Mouse (Mus musculus): ENCODE data around the gene Cog5.
A peak's percentile ranks its signal among the peaks of the same experiment; 100 is the strongest.

Gene Cog5

DNA sequence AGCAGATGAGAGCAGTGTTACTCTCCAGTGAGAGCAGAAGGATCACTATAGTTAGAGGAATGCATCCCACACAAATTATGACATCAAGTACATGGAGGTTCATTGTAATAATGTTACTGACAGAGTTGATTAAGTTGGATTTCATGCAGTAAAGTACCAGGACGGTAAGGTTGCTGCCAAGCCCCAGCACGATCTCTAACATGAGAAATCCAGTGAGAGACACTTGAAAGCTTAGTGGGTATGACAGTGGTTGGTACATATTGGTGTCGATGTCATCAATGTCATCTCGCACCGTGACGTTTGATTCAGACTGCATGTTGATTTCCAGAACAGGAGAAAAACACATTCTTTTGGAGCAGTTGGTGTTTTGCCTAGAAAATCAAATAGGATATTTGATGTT, 55.0 kb downstream of the Cog5 start:
- DNase-seq (ENCODE audit: low spot score in 2 of 2), result no peak

DNA sequence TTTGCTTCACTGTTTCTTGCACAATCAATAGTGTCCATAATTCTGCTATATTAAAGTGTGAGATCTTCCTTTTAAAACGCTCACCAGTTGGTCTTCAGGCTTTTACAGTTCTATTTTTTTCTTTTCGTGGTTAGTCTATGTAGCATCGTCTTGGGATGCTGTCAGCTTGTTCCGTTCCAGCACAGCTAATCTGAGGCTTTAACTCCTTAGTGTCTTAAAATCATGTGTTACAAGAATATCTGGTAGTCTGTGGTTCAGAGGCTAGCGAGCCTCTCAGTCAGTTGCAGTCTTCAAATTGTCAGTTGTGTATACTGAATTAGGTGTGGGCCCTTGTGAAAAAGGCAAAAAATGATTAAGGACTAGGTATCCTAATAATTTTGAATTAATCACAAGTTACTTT, 57.6 kb downstream of the Cog5 start:
- no peak for DNase-seq (ENCODE audit: low spot score in 2 of 2)

DNA sequence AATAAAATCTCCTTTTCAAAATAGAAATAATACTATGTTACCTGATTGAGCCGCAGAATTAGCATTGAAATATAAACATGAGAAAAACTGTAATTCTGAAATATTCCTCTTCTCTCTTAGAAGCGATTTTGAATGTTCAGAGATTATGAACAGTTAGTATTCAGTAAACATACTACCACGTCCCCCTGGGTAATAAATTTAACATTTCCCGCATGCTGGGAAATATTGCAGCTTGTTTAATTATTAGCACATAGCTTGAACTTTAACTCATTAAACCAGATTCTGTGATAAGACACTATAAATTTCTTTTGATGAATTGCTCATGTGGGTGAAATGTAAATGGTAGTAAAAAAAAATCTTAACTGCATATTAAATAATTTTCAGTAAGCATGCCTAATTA, 58.1 kb downstream of the Cog5 start:
- DNase-seq (ENCODE audit: low spot score in 2 of 2), result no peak

DNA sequence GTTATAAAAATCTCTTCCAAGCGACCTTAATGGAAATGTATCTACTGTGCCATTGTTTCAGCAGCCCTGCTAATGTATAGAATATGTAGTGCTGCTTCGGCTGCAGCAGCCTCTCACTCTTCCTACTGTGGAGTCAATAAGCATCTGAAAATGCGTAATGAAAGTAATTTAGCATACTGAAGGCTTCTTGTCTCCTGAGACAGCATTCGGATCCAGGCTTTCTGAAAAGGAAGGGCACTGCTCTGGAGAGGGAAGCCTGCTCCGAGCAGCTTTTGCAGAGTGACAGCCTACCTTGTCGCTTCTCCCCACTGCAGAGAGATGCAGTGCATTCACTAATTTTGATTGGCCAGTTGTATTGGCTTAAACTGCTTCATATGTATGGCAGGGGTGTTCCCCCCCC, 58.9 kb downstream of the Cog5 start, which contains the start of gene Gpr22:
TSS of gene Gpr22 (minus strand) at position 348 of the 400 bp plus-strand sequence.
- no peak for DNase-seq (ENCODE audit: low spot score in 2 of 2)

DNA sequence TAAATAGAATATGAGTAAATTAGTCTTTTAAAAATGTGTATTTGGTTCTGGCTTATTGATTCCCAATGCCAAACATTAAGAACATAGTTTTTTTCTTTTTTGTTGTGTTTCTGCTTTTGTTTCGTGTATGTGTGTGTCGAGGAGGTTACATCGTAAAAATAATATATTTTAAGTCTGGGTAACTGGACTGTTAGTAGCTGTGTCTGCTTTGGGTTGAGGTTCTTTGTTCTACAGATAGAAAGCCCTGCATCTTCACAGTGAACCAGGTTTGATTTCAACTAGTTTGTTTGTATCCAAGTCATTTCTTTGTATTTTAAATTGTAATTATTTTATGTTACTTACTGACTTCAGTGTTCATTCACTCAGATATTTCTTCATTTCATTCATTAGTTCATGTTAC, 59.4 kb downstream of the Cog5 start:
- no peak for DNase-seq (ENCODE audit: low spot score in 2 of 2)

DNA sequence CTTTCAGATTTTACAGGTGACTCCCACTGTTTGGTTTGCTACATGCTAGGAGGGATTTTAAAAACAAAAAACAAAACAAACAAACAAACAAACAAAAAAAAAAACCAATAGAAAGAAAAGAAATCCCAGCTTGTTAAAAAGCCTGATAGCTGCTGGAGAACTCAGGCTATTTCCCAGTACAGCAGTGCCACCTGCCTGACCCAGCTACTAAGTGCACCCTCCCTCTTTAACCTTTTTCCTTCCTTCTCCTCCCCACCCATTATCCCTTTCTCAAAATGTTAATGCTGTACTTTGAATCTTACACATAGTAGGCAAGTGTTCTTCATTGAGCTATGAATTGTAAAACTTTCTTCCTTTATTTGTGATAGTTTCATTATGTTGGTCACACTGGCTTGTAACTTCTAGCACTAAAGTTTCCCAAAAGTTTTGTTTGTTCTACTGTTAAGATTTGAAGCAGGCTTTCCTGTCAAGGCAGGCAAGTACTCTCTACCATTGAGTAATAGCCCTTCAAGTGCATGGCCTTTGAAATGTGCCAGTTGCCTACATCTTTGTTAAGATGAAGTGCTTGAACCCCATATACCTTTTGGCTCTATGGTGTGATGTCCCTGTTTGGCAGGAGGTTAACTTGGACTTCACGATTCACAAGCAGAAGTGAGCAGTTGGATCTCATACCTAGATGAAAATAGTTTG, 65.1 kb downstream of the Cog5 start:
- DNase-seq (ENCODE audit: low spot score in 2 of 2), result no peak

DNA sequence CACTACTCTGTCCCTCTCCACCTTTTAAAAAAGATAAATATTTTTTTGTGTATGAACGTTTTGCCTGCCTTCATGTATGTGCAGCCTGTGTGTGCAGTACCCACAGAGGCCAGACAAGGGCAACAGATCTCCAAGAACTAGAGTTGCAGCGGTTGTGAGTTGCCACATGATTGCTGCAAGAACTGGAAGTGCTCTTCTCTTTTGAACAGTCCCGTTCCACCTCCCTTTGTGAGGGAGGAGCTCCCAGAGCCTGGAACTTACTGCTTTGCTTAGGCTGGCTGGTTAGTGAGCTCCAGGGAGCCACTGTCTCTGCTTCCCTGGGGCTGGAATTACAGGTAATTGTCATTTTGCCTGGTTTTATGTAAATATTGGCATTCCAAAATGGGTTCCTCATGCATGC, 69.9 kb downstream of the Cog5 start:
- DNase-seq (ENCODE audit: low spot score in 2 of 2), result no peak

DNA sequence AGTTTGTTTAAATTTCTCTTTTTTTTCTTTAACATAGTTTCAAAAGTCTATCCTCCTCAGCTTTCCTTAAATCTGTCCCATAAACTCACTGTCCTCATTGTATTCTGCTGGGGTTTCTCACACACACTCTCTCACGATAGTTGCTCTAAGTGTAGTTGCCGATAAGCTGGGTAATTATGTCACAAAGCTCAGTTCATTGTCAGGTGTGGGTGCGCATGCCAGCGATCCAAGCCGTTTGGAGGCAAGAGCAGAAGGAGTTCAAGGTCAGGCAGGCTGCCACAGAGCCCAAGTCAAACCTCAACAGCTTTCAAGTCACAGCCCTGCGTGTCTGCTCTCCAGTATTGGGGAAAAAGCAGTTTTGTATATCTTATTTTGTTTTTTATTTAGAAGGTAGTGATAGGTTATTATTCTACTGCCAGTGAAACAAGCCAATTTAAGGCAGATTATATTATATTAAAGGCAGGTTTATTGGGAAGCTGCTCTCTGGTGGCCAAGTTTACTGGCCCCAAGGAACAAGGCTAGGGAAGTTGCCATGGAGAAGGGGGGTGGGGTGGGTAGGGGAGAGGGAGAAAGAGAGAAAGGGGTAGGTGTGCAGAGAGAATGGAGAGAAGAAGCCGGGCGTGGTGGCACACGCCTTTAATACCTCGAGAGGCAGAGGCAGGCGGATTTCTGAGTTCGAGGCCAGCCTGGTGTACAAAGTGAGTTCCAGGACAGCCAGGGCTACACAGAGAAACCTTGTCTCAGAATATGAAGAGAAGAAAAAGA, 71.0 kb downstream of the Cog5 start:
- DNase-seq (ENCODE audit: low spot score in 2 of 2), result no peak

DNA sequence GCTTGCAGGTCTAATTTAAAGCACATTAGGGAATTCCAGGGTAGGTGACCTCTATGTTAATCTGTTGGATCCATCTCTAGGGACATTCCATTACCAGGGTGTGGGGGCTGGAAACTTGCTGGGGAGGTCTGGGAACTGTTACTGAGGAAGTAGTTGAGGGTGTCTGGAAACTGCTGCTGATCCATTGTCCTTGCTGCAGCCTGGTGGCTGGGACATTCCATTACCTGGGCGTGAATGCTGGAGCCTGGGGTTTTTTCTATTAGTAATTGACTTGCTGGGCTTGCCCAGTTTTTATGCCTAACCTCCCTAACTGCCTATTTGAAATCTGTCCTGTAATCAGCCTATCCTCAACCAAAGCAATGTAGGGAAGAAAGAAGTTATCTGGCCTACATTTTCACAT, 72.0 kb downstream of the Cog5 start:
- no peak for DNase-seq (ENCODE audit: low spot score in 2 of 2)

DNA sequence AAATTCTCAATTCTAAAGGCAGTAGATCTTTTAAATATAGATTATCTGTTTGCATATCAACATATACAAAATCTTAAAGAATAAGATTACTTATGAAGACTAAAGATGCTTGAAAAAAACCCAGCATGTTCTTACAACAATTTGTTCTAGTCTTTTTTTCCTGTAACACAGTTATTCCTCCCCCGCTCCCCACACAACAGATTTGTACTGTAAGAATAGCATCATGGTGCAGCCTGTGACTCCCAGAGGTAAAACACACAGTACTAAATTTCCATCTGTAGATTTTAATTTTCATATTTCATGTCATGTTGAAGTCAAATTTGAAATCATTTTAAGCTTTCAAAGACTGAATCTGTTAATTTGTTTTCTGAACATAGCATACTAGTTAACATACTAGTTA, 75.5 kb downstream of the Cog5 start:
- no peak for DNase-seq (ENCODE audit: low spot score in 2 of 2)

DNA sequence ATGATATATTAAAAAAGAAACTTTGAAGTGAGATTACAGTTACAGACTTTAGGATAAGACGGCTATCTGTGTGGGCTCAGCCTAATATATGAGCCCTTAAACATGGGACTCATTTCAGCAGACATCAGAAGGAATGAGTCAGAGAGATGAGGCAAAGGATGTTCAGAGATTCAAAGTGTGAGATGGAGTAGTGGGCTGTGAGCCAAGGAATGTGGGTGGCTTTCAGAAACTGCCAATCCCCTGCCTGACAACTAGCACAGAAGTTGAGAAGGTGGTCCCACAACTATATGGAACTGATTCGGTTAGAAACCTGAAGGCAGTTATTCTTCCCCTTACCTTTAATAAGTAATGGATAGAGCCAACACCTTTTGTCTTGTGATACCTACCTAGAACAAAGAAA, 79.9 kb downstream of the Cog5 start:
- DNase-seq (ENCODE audit: low spot score in 2 of 2), result no peak

DNA sequence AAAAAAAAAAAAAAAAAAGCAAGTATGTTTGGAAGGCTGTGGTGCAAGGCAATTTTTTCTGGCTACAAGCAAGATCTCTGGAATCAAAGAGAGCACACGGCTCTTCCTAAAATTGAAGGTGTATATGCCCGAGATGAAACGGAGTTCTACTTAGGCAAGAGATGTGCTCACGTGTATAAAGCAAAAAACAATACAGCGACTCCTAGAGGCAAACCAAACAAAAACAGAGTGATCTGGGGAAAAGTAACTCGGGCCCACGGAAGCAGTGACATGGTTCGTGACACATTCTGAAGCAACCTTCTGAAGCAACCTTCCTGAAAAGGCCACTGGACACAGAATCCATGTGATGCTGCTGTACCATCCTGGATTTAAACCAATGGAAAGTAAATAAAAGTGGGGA, 92.6 kb downstream of the Cog5 start:
- DNase-seq (ENCODE audit: low spot score in 2 of 2), result no peak

DNA sequence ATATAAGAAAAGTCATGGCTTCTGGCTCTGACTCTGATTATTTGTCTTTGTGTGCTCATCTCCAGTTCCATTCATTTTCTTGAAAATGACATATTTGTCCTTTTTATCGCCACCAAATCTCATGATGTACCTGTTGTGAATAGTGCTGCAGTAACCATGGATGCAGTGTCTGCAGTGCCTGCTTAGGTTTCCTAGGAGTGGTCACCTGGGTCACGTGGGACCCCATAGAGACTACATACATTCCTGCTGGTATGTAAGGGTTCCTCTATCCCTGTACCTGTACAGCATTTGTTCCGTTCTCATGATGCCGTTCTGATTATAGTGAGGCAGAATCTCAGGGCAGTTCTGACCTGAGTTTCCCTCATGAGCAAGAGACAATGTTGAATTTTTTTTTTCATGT, 95.2 kb downstream of the Cog5 start:
- DNase-seq (ENCODE audit: low spot score in 2 of 2), result no peak

DNA sequence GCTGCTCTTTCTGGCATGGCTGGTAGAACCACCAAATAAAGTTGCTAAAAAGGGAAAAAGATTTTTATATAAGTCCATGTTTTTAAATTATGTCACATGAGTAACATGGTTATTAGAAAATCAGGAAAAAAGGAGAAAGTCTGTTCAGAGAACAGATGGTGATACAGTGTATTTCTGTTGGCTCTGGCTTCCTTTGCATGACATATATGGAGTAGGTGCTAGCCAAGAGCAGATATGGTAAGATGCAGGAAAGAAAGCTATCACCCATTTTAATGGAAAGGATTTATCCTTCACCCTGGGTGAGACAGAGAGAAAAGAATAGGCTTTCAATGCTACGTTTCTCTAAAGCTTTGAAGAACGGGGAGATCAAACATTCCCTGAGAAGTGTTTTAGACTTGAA, 99.8 kb downstream of the Cog5 start:
- no peak for DNase-seq (ENCODE audit: low spot score in 2 of 2)

DNA sequence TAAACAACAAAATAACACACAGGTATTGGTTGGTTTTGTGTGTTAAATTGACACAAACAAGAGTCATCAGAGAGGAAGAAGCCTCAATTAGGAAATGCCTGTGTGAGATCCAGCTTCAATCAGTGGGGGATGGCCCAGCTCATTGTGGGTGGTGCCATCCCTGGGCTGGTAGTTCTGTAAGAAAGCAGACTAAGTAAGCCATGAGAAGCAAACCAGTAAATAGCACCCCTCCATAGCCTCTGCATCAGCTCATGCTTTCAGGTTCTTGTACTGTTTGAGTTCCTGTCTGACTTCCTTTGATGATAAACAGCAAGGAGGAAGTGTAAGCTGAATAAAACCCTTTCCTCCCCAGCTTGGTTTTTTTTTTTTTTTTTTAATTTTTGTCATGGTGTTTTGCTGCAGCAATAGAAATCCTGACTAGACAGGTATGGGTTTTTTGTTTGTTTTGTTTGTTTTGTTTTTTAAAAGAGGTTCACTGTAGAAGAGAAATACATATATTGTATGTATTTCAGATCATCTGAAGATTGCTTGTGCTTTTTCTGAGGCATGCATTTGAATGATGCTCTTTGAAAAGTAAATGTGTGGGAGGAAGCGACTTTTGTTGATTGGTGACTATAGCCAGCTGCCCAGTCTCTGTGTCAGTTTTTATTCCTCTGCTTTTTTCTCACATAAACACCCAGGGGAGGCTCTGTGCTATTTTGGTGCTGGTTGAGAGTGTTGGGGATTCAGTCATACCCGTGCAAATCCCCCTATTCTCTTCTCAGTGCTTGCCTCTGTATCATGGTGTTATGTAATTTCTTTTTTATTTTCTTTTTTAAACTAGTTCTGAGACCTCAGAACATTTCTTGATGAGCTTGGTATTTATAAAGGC, 101.5 kb downstream of the Cog5 start:
- DNase-seq (ENCODE audit: low spot score in 2 of 2), result peak; percentile 4

DNA sequence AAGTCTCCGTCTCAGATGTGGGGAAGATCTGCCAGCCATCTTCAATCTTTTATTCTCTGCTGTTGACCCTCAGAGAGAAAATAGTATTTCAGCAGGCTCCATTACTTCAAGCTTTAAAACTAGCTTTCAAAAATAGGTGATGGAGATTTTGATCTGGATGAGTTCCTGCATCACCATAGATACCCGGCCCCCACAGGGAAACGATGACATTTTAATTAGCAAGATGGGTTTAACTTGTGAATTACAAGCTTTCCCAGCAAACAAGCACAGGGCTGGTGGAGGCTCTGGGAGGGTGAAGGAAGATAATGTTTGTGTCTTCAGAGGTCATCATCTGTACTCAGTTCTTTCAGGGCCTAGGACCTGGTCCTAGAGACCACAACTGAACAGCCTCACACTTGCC, 118.9 kb downstream of the Cog5 start:
- no peak for DNase-seq (ENCODE audit: low spot score in 2 of 2)

DNA sequence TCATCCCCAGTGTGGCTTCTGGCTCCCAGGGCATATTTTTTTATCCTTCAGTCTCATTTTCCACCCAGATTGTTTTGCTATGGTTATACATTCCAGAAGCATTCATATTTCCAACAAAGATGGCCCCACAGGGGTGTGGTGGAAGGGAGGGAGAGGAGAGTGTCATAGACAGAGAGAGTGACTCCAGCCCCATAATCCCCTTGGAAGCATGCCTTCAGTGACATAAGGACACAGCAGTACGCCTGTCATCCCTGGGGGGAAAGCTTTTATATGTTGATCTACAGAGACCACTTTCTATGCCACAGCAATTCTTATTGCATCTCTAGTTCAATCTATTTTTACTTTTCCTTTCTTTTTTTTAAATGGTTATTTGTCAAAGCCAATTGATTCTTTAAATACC, 129.6 kb downstream of the Cog5 start:
- DNase-seq (ENCODE audit: low spot score in 2 of 2), result no peak

DNA sequence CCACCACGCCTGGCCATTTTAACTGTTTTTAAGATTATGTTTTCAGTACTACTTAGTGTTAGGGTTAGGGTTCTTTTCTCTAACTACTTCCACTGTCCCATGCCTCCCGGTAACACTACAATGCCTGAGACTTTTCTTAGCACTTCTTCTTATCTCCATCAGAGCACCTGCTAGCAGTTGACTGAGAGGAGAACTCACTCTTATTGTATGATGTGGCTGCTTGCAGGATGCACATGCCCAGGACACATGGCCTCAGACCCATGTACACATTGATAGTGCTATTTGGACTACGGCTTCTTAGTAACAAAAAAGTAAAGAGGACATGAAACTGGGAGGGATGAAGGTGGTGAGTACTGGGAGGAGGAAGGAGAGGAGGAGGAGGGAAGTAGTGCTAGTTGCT, 133.9 kb downstream of the Cog5 start:
- no peak for DNase-seq (ENCODE audit: low spot score in 2 of 2)

DNA sequence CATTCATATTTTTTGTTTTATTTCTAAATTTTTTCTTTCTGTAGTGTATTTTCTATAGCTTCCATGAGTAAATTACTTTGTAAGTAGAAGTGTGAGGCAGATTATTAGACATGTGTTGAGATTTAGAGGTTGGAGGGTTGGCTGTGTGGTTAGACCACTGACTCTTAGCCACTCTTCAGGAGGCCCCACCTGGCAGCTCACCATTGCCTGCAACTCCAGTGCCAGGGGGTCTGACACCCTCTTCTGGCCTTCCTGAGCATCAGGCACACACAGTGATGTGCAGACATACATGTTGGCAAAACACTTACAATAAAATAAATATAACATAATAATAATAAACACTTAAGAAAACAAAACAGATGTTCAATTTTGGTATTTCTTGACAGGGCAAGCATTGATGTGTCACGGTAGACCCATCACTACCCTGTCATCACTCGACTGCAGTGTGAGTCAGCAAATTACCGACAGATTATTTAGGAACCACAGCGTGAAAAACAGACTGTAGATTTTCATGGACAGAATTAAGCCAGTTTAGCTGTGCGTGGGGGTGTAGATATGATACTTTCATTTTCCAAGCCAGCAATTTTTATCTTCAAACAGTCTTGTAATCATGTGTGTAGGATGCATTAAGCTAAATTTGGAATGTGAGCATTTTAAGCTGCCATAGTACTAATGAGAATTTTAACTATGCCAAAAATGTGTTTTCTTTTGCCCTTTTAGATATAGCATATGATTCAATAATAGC, 151.9 kb downstream of the Cog5 start:
- DNase-seq (ENCODE audit: low spot score in 2 of 2), result no peak

DNA sequence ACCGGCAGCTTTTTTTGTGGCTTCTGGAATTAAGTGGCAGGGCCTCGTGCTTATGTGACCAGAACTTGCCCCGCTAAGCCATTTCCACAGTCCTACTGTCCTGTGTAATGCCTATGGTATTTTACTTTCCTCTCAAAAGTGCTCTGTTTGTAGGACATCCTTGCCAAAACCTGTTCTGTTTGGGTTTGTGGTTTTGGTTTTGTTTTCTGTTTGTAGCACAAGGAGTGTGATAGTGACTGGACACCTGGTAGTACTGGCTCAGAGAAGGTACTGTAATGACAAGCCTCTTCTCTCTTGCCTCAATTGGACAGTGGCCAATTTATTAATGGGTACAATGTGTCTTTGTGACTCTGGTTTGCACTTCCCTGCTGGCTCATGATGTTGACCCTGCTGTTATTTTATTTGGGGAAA, 163.4 kb downstream of the Cog5 start:
- DNase-seq (ENCODE audit: low spot score in 2 of 2), result no peak

DNA sequence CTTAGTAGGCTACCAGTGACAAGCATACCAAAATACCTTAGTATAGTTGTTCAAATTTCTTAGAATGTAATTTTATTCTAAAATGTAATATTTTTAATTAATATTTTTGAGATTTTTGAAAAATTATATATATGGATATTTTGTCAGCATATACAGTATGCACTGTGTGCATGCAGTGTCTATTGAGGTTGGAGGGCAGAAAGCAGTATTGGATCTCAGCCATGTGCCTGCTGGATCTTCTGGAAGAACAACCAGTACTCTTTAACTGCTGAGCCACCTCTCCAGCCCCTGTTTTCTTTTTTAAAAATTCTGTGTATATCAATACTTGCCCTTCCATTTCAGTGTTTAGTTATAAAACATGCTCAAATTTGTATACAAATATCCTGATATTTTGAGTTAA, 164.4 kb downstream of the Cog5 start:
- no peak for DNase-seq (ENCODE audit: low spot score in 2 of 2)

DNA sequence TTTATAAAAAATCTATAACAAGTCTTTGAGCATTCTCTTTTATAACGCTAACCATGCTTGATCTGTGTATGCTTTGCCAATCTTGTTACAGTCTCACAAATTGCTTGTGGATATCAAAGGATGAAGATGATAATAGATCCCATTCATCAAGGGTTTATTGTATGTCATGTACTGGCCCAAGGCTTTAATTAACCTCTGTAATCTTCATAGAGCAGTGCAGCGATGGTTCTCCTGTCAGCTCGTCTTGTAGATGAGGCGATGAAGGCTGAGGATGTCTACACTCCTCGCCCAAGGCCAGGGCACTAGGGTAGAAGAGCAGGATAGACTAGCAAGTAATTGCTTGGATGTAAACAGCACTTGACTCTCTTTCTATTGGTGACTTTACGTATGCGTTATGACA, 164.9 kb downstream of the Cog5 start:
- no peak for DNase-seq (ENCODE audit: low spot score in 2 of 2)
